Mouse (Mus musculus) neural tube, embryonic 11.5 days (tissue): ENCODE measurements around the gene Brinp1. TPM values are rescaled to one million over a fixed set of nuclear protein-coding genes. Genes with fewer than 3 reads are reported as not detected.

Experiments used
- ATAC-seq: fragments of 200-750 bp; cut with Nextera tagmentation; 2 replicates; pipeline ENCODE4 v1.8.0; 2017; ENCODE audit warnings: moderate number of reproducible peaks, mild to moderate bottlenecking, moderate TSS enrichment, moderate library complexity; ENCODE audit not compliant: insufficient read depth, low FRiP score, low TSS enrichment
- DNase-seq: peaks from one replicate; pipeline ENCODE4 v3.0.0-alpha.2; 2015; ENCODE audit warnings: low spot score
- H3K27ac ChIP-seq: fragments of 300-500 bp; sonication (generic); 2 replicates; pipeline ENCODE4 v1.5.1; 2014; ENCODE audit warnings: low read depth, mild to moderate bottlenecking, low read length
- H3K27me3 ChIP-seq: fragments of 300-500 bp; sonication (generic); 2 replicates; pipeline ENCODE4 v1.6.1; 2014; ENCODE audit warnings: mild to moderate bottlenecking, low read length, mixed read lengths; ENCODE audit not compliant: control insufficient read depth, insufficient read depth
- H3K36me3 ChIP-seq: fragments of 300-500 bp; sonication (generic); 2 replicates; pipeline ENCODE4 v1.6.1; 2014; ENCODE audit warnings: mild to moderate bottlenecking, low read length, moderate library complexity, mixed read lengths; ENCODE audit not compliant: control insufficient read depth, insufficient read depth
- H3K4me1 ChIP-seq: fragments of 300-500 bp; sonication (generic); 2 replicates; pipeline ENCODE4 v1.6.1; 2014; ENCODE audit warnings: low read length, mixed read lengths; ENCODE audit not compliant: control insufficient read depth, insufficient read depth
- H3K4me2 ChIP-seq: fragments of 300-500 bp; sonication (generic); 2 replicates; pipeline ENCODE4 v1.6.1; 2014; ENCODE audit warnings: low read depth, mild to moderate bottlenecking, moderate library complexity
- H3K4me3 ChIP-seq: fragments of 300-500 bp; sonication (generic); 2 replicates; pipeline ENCODE4 v1.5.1; 2014; ENCODE audit warnings: low read depth, low read length
- H3K9ac ChIP-seq: fragments of 300-500 bp; sonication (generic); 2 replicates; pipeline ENCODE4 v1.6.1; 2014; ENCODE audit warnings: mild to moderate bottlenecking, low read length
- H3K9me3 ChIP-seq: fragments of 300-500 bp; sonication (generic); 2 replicates; pipeline ENCODE4 v1.6.1; 2016; ENCODE audit warnings: low read length; ENCODE audit not compliant: control insufficient read depth
- WGBS: fragments of 180-500 bp; shearing (Covaris S2); extraction: QIAGEN DNeasy Blood & Tissue Kit; methylation state at CpG from one replicate; pipeline ENCODE4 v1.1.7; 2014; 5-methylcytosine and 5-hydroxymethylcytosine counted together
- polyA plus RNA-seq: library from polyadenylated mRNA; unstranded; fragments of >200 nt; fragmentation: Nextera tagmentation; extraction: Ambion mirVana; gene quantifications from 2 replicates; pipeline ENCODE4 v1.2.1, GENCODE M21; 2014

Brinp1 gene
- polyA plus RNA-seq, 1 experiment from 2014 or later = 11.9 TPM

DNA sequence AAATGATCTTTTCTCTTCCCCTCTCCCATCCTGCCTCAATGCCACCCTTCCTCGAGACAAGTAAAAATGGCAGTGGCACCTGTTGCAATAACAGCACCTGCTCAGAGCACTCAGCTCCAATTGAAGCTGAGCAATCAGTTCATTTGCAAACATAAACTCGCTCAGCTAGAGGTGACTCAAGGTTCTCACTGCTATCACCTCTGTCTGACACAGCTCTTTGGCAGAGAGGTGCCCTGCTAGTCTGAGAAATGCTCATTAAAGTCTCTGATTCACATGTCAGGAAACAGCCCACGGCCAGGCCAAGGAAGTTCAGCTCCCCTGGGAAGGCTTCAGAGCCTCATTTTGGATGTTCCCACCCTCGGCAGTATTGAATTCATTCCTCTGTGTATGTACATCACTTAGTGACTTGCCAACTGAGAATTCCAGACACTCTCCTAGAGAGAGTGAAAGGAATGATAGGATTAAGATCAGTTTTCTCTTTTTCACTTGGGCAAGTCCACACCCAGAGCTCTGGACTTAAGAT is 165.7 kb downstream of the Brinp1 start:
- H3K4me1 ChIP-seq = no peaks in the 10 kb centered on the region
- WGBS = 69% methylated on average over 4 of the region's 4 CpGs
- H3K9me3 ChIP-seq = no peaks in the 10 kb centered on the region
- no peak overlapping the region for H3K4me2 ChIP-seq
- no peak for DNase-seq
- no peaks in the 10 kb centered on the region for H3K36me3 ChIP-seq
- H3K4me3 ChIP-seq = no peak overlapping the region
- H3K27ac ChIP-seq = no peak overlapping the region
- H3K9ac ChIP-seq = no peak overlapping the region
- ATAC-seq = no peak
- H3K27me3 ChIP-seq = no peaks in the 10 kb centered on the region

DNA sequence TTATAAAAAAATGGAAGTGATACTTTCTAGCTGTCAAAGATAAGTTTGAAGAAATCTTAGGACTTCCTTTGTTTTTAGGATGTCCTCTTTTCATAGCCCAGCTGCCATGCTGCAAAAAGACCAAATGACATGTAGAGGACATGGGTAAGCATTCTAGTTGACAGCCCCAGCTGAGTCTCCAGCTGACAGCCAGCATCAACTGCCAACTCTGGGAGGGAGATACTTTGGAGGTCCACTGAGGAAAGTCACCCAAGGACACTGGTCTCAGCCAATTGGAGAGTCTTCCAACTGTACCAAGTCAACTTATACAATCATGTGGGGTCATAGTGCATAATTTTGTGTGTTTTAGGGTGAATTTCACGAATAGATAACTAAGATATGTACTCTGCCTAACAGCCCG is 166.6 kb downstream of the Brinp1 start:
- Histone ChIP-seq H3K9me3 (no peaks in the 10 kb centered on the region), H3K4me1 (no peaks in the 10 kb centered on the region), H3K9ac (no peak overlapping the region), H3K4me2 (no peak overlapping the region), H3K27ac (no peak overlapping the region), H3K4me3 (no peak overlapping the region), H3K36me3 (no peaks in the 10 kb centered on the region), H3K27me3 (no peaks in the 10 kb centered on the region)
- ATAC-seq (no peak), DNase-seq (no peak)
- WGBS = 72% methylated on average over 2 of the region's 2 CpGs

DNA sequence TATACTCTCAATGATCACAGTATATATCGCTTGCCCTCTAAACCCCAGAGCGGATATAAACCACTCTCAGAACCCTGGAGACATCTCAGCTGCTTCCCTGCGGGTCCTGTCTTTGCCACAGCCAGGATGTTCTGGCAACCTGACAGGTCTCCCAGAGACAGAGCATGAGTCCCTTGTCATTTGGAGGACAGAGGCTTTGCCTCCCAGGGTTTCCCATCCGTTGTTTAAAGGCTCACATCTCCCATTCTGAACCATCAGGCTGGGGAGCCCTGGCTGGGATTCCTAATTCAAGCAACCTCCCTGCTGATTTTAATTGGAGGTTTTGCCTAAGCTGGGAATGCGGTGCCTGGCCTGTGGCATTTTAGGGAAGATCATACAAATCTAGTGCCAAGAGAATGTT is 185.9 kb downstream of the Brinp1 start:
- no peak overlapping the region for H3K4me2 ChIP-seq
- WGBS = 68% methylated on average over 5 of the region's 5 CpGs
- ATAC-seq (no peak), DNase-seq (no peak)
- no peaks in the 10 kb centered on the region for H3K4me1 ChIP-seq
- H3K9ac ChIP-seq = no peak overlapping the region
- H3K27ac ChIP-seq = no peak overlapping the region
- H3K36me3 ChIP-seq = no peaks in the 10 kb centered on the region
- no peaks in the 10 kb centered on the region for H3K9me3 ChIP-seq
- H3K4me3 ChIP-seq = no peak overlapping the region
- no peaks in the 10 kb centered on the region for H3K27me3 ChIP-seq

DNA sequence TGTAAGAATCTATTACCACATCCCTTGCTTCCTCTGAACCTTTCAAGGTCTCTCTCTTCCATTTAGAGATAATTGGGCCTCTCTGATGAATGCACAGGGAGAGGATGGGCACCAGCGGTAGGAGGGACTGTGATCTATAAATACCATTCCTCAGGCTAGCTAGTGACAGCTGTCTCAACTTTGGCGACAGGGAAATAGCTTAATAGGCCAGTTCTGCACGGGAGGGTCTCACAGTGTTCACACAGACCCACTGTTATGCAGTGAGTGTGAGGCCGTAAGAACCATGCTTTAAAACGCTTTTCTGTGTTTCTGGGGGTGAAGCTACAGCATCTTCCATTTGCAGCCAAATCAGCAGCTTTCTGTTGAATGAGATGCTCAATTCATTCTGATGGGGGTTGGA is 186.8 kb downstream of the Brinp1 start:
- no peaks in the 10 kb centered on the region for H3K4me1 ChIP-seq
- H3K4me3 ChIP-seq = no peak overlapping the region
- no peak overlapping the region for H3K9ac ChIP-seq
- ATAC-seq = no peak
- H3K36me3 ChIP-seq = no peaks in the 10 kb centered on the region
- H3K9me3 ChIP-seq = no peaks in the 10 kb centered on the region
- WGBS = 58% methylated on average over 5 of the region's 5 CpGs
- no peaks in the 10 kb centered on the region for H3K27me3 ChIP-seq
- DNase-seq = no peak
- H3K27ac ChIP-seq = no peak overlapping the region
- no peak overlapping the region for H3K4me2 ChIP-seq

DNA sequence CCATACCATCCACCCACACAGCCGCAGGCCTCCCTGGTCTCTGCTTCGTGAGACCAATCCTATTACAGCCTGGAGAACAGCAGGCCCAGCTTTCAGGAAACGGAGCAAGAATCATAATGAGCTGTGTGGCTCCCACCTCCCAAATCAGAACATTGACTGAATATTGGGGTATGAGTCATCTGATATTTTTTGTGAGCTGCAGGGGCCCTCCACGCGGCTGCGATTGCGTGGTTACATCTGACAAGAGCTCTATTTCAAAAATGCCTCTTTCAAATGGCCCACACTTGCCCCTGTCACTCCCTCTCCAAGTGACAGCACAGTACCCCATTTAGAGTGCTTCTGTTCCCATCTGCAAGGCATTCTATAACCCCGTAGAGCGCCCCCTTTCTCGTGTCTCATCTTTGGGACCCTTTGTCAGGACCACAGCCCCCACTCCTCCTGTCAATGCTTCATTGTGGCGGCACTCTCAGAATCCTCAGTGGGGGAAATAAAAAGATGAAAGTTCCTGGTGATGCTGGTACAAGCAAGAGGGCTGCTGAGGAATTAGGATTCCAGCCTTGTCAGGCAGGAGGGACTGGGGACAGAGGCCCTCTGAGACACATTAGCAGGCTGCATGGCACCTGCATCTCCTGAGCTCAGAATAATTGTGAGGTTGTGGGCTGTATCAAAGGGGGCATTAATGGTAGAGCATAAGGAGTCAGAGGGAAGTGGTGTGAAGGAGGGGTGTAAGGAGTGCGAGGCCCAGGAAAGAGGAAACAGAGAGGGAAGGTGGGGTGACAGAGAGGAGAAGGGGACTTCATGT is 188.2 kb downstream of the Brinp1 start:
- H3K27ac ChIP-seq = no peak overlapping the region
- no peak for ATAC-seq
- WGBS = 84% methylated on average over 12 of the region's 12 CpGs

DNA sequence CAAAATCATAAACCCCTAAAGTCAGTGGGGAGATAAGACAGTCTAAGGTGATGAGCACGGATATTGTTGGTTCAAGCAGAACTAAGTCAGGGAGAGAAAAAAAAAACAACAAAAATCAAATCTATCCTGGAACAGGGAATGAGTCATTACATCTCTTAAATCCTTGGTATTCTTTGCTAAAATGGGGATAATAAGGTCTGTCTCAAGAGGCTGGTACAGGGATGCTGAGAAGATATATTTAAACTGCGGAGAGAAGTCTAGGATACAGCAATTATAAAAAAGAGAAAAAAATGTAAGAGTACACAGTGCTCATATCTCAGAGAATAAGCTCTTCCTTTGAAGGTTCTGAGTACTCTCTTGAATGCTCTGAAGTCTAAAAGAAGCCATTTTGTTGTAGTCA is 189.3 kb downstream of the Brinp1 start:
- no peak overlapping the region for H3K9ac ChIP-seq
- no peaks in the 10 kb centered on the region for H3K4me1 ChIP-seq
- H3K27me3 ChIP-seq = no peaks in the 10 kb centered on the region
- WGBS = 91% methylated on average over 2 of the region's 2 CpGs
- H3K4me2 ChIP-seq = no peak overlapping the region
- H3K4me3 ChIP-seq = no peak overlapping the region
- no peak overlapping the region for H3K27ac ChIP-seq
- no peak for ATAC-seq
- H3K9me3 ChIP-seq = no peaks in the 10 kb centered on the region
- no peak for DNase-seq
- no peaks in the 10 kb centered on the region for H3K36me3 ChIP-seq

More for the DNA sequence above, 188.2 kb downstream of the Brinp1 start:
- no peak for DNase-seq
- H3K4me1 ChIP-seq = no peaks in the 10 kb centered on the region
- no peaks in the 10 kb centered on the region for H3K27me3 ChIP-seq
- no peak overlapping the region for H3K4me3 ChIP-seq
- no peak overlapping the region for H3K4me2 ChIP-seq
- H3K36me3 ChIP-seq = no peaks in the 10 kb centered on the region
- no peak overlapping the region for H3K9ac ChIP-seq
- H3K9me3 ChIP-seq = no peaks in the 10 kb centered on the region

DNA sequence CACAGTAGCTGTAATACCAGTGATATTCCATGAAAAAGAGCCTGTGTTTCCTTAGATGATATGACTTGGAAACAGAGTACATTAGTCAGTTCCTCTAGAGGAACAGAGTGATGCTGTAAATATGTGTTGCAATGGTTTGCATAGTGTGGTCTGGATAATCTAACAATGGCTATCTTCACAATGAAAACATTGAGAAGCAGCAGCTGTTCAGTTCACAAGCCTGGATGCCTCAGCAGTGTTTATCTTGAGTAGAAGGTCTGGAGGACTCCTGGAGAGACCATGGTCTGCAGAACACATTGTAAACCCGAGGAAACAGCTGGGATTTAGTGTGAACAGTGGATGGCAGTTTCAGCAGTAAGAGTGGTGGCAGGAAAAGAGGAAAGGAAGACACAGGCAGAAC is 233.2 kb downstream of the Brinp1 start:
- ATAC-seq = no peak

More for the DNA sequence above, 233.2 kb downstream of the Brinp1 start:
- Histone ChIP-seq H3K9ac (no peak overlapping the region), H3K9me3 (no peaks in the 10 kb centered on the region), H3K36me3 (no peaks in the 10 kb centered on the region), H3K27me3 (no peaks in the 10 kb centered on the region), H3K27ac (no peak overlapping the region), H3K4me3 (no peak overlapping the region), H3K4me2 (no peak overlapping the region), H3K4me1 (no peaks in the 10 kb centered on the region)
- no peak for DNase-seq
- WGBS = 29% methylated on average over 1 of the region's 1 CpGs
